Mouse (Mus musculus): ENCODE data around the gene Mknk2. TPM values are rescaled to one million over a fixed set of nuclear protein-coding genes. Genes with fewer than 3 reads are reported as not detected.

Mknk2 gene
- total RNA-seq, 2 experiments from 2014 or later: 32.8 to 40.1 TPM

GRCm38 (mm10) chr10:80692249-80693165, 14.6 kb upstream of the Mknk2 start:
- peak; percentile 47 for ATAC-seq (replicated peaks; ENCODE audit: poor library complexity)

- ATAC-seq (replicated peaks; ENCODE audit: poor library complexity): peak; percentile 65
Measured at GRCm38 (mm10) chr10:80687850-80688249, 9.9 kb upstream of the Mknk2 start.

GRCm38 (mm10) chr10:80686617-80687016, 8.7 kb upstream of the Mknk2 start:
- no peak for ATAC-seq (replicated peaks; ENCODE audit: poor library complexity)

- peak; percentile 78 for ATAC-seq (replicated peaks; ENCODE audit: poor library complexity)
Measured at GRCm38 (mm10) chr10:80684984-80685383, 7.1 kb upstream of the Mknk2 start.

- ATAC-seq (replicated peaks; ENCODE audit: poor library complexity): peak; percentile 76
Measured at GRCm38 (mm10) chr10:80684214-80684613, 6.3 kb upstream of the Mknk2 start.

- ATAC-seq (replicated peaks; ENCODE audit: poor library complexity): no peak
Measured at GRCm38 (mm10) chr10:80683647-80684046, 5.7 kb upstream of the Mknk2 start.

- no peak for ATAC-seq (replicated peaks; ENCODE audit: poor library complexity)
Measured at GRCm38 (mm10) chr10:80682003-80682402, 4.1 kb upstream of the Mknk2 start.

- no peak for ATAC-seq (replicated peaks; ENCODE audit: poor library complexity)
Measured at GRCm38 (mm10) chr10:80680260-80680696, 2.4 kb upstream of the Mknk2 start.

GRCm38 (mm10) chr10:80679556-80680259, 1.8 kb upstream of the Mknk2 start:
- no peak for ATAC-seq (replicated peaks; ENCODE audit: poor library complexity)

GRCm38 (mm10) chr10:80678601-80679377, 877 bp upstream of the Mknk2 start:
- peak; percentile 0 for ATAC-seq (replicated peaks; ENCODE audit: poor library complexity)

- ATAC-seq (replicated peaks; ENCODE audit: poor library complexity): no peak
Measured at GRCm38 (mm10) chr10:80677128-80677875, 610 bp downstream of the Mknk2 start.

GRCm38 (mm10) chr10:80676198-80676928, 1.5 kb downstream of the Mknk2 start:
- ATAC-seq (replicated peaks; ENCODE audit: poor library complexity): peak; percentile 62

DNA sequence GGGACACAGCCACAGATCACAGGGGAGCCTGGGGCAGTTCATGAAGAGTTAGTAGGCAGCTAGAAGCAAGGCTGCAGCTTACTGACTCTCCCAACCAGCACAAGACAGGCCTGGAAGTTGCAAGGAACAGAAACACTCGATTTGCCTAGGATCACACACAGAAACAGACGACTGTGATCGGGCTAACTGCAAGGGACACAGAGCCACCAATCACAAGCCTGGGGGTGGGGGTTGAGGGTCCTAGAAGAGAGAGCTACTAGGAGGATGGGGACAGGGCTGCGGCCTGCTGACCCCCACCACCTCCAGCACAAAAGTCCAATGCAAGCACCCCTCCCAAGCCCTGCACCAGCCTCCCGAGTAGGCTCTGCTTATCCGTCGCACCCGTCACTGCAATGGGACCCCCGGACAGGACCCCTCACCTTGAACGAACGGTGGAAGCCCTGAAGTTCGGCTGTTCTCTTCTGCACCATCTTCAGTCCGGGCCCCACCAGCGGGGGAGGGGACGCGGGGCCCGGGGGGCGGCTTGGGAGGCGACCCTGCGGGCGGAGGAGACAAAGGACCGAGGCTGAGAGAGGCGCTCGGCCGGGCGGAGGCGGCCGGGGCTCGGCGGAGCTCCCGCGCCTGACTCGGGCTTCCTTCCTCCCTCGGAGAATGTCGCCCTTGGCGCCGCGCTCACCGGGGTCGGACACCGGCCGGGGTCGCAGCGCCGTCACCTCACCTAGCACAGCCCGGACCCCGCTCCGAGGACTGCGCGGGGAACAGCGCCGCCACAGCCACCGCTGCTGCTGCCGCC, 2.3 kb downstream of the Mknk2 start:
- no peak for ATAC-seq (replicated peaks; ENCODE audit: poor library complexity)

GRCm38 (mm10) chr10:80674851-80675404, 3.0 kb downstream of the Mknk2 start:
- no peak for ATAC-seq (replicated peaks; ENCODE audit: poor library complexity)

GRCm38 (mm10) chr10:80674161-80674711, 3.7 kb downstream of the Mknk2 start:
- no peak for ATAC-seq (replicated peaks; ENCODE audit: poor library complexity)

DNA sequence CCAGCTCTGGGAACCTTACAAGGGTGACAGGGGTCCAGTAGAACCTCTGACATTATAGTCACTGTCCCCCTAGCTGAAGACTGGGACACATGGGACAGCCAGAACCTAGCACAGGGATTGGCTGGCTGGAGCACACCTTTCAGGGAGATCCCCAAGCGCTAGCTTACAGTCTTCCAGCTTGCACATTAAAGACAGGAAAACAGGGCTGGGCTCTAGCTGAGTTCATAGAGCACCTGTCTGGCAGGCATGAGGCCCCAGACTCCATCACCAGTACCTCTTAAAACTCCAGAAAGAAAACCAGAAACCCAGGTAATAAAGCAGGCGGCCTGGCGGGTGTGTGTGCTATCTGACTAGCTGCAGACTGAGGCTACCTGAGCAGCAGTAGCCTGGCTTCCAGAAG, 4.2 kb downstream of the Mknk2 start:
- no peak for ATAC-seq (replicated peaks; ENCODE audit: poor library complexity)

GRCm38 (mm10) chr10:80671936-80672690, 5.8 kb downstream of the Mknk2 start:
- no peak for ATAC-seq (replicated peaks; ENCODE audit: poor library complexity)

DNA sequence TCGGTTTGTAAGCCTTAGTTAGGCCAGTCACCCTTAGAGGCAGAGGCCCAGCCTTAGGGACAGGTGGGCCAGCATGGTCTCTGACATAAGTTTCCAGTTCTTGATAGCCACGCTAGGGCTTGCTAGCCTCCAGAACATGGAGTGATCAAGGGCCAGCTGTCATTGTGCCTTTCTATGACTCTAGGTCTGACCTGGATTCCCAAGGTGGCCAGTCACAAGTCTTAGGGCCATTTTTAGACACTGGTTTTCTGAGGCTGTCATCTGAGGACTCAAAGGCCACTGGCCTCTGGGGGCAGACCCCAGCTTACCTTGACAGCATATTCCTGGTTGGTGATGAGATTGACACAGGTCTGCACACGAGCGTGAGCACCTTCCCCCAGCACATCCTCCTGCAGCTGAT, 6.7 kb downstream of the Mknk2 start:
- no peak for ATAC-seq (replicated peaks; ENCODE audit: poor library complexity)

All from megakaryocyte progenitor cell, adult 5-6 weeks (primary cell).